Mouse (Mus musculus) brain, embryonic 14.5 days (tissue): ENCODE results near the gene Cnot10.

Experiments
- CTCF ChIP-seq: fragments of 200-500 bp; IDR thresholded peaks from 2 replicates; pipeline ENCODE4 v1.5.1; 2012; ENCODE audit warnings: inconsistent platforms, mild to moderate bottlenecking, moderate library complexity, borderline replicate concordance; ENCODE audit not compliant: insufficient read depth, insufficient read length; ENCODE audit errors: extremely low read depth
- POLR2A ChIP-seq: fragments of 200-500 bp; IDR thresholded peaks from 2 replicates; pipeline ENCODE4 v1.6.1; 2012; ENCODE audit warnings: mild to moderate bottlenecking, inconsistent platforms, borderline replicate concordance; ENCODE audit not compliant: poor library complexity, insufficient read depth, insufficient read length, severe bottlenecking; ENCODE audit errors: extremely low read depth

- TF ChIP-seq CTCF (no peak), POLR2A (no peak)
Observed at GRCm38 (mm10) chr9:114663782-114664181, 23.8 kb upstream of the Cnot10 start.
